Mouse (Mus musculus): ENCODE data around the gene Olfr869.

The Olfr869 gene

DNA sequence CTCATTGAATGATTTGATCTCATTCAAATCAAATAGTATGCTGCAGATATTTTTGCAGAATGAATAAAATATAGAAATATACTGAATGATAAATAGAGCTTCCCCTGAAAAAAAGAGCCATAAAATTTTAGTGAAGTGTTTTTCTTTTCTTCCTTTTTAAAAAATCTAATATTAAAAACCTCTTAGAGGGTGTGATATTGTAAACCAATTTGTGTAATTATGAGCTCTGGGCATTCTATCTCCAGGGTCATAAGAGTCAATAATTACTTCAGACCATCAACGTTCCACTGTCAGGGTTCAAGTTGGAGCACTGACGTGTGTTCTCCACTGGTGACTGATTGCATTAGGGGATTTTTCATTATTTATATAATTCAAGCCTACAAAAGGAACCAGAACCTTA, at the start of gene Olfr869:
TSS of gene Olfr869 (plus strand) at position 301 of the 400 bp plus-strand sequence.
- DNase-seq (ENCODE audit: low spot score in 2 of 2), result no peak

DNA sequence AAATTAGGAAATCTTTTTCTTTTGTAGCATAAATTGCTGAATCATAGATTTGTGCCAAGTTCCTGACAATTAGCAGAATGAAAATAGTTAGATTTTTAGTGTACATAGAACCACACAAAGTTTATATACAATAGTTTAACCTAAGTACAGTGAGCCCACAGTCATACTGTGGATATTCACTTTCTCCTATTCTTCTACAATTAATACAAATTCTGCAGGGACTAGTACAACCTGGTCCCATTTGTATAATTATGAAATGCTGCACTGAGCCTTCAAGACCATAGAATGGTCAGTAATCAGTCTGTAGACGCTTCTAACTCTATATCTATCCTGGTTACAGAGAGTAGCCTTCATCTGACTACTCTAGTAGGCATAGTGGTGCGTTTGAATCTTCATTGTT, 30.5 kb upstream of the Olfr869 start, which contains the start of gene Olfr868:
TSS of gene Olfr868 (plus strand) at position 301 of the 400 bp plus-strand sequence.
- no peak for DNase-seq (ENCODE audit: low spot score in 2 of 2)

DNA sequence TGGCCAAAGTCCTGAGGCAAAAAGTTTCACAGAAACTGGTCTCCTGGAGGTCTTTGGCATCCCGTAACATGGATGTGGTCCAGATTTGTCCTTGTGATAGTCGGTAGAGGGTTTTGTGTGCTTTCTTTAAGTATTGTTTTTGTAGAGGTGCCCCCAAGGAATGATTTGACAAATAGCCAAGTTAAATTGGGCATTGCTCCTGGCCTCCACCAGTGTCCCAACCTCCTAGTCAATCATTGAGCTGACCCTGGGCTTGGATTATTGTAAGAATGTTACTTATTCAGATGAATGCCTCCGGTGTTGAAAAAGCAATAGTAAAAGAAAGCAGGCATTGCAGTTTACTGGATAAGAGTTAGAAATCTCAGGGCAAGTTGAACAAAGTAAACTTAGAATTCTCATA, 20.9 kb downstream of the Olfr869 start:
- no peak for DNase-seq (ENCODE audit: low spot score in 2 of 2)

DNA sequence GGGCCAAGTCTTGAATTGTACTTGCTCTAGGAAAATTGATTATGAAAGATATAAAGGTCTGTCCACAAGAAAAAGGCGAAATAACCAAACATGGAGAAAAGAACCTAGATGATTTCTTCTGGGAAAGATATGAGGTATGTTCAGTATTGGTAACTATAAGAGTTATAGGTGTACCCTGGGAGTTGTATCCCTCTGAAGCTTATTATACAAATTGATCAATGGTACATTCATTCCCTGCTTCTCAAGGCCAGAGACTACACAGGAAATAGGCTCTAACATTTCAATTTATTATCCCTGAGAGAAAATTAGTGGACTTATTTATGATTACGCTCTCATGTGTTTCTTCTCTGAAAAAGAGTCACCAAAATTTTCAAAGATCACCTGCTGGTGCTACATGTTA, 45.1 kb downstream of the Olfr869 start, which contains the start of gene Olfr870:
TSS of gene Olfr870 (minus strand) at position 101 of the 400 bp plus-strand sequence.
- no peak for DNase-seq (ENCODE audit: low spot score in 2 of 2)

DNA sequence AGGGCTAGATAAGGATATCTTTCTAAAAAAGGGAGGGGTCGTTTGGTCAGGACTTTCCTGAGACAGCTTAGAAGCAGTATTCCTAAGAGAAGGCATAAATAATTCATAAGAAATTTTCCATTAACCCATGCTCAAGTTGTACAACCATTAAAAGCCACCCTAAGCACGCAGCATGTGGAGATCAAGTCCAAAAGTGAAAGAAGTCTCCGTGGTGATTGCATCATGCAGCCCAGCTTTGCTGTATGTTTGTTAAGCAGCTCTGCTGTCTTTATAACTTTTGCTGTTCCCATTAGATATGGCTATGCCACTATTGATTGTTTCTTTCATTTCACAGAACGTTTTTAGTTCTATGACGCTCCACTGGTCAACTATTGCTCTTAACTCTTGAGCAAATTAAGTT, 50.7 kb downstream of the Olfr869 start:
- DNase-seq (ENCODE audit: low spot score in 2 of 2), result no peak

Measured in urinary bladder, adult 18-20 months (tissue).